Mouse (Mus musculus) intestine, embryonic 16.5 days (tissue): ENCODE results near the gene B3galt4. TPM values are rescaled to one million over a fixed set of nuclear protein-coding genes. Genes with fewer than 3 reads are reported as not detected.

Source experiments
- ATAC-seq: fragments of 200-750 bp; cut with Nextera tagmentation; 2 replicates; pipeline ENCODE4 v1.8.0; 2017; ENCODE audit warnings: moderate TSS enrichment, moderate library complexity
- H3K27ac ChIP-seq: fragments of 300-500 bp; sonication (generic); 2 replicates; pipeline ENCODE4 v1.5.1; 2014; ENCODE audit warnings: mild to moderate bottlenecking, low read length
- H3K27me3 ChIP-seq: fragments of 300-500 bp; sonication (generic); replicated peaks from 2 replicates; pipeline ENCODE4 v1.6.1; 2014; ENCODE audit warnings: low read length, control low read depth, mixed read lengths; ENCODE audit not compliant: control insufficient read depth, insufficient read depth
- H3K36me3 ChIP-seq: fragments of 300-500 bp; sonication (generic); 2 replicates; pipeline ENCODE4 v1.6.1; 2014; ENCODE audit warnings: low read length, control low read depth; ENCODE audit not compliant: control insufficient read depth, insufficient read depth
- H3K4me1 ChIP-seq: fragments of 300-500 bp; sonication (generic); 2 replicates; pipeline ENCODE4 v1.6.1; 2014; ENCODE audit warnings: low read length, control low read depth, mixed read lengths; ENCODE audit not compliant: control insufficient read depth, insufficient read depth
- H3K4me2 ChIP-seq: fragments of 300-500 bp; sonication (generic); 2 replicates; pipeline ENCODE4 v1.6.1; 2014; ENCODE audit warnings: low read depth, low read length, control low read depth
- H3K4me3 ChIP-seq: fragments of 300-500 bp; sonication (generic); 2 replicates; pipeline ENCODE4 v1.5.1; 2014; ENCODE audit warnings: mild to moderate bottlenecking, low read length
- H3K9ac ChIP-seq: fragments of 300-500 bp; sonication (generic); 2 replicates; pipeline ENCODE4 v1.6.1; 2014; ENCODE audit warnings: low read depth, low read length
- H3K9me3 ChIP-seq: fragments of 300-500 bp; sonication (generic); 2 replicates; pipeline ENCODE4 v1.6.1; 2016; ENCODE audit warnings: low read length, control low read depth; ENCODE audit not compliant: control insufficient read depth
- WGBS: fragments of 180-500 bp; shearing (Covaris S2); extraction: QIAGEN DNeasy Blood & Tissue Kit; methylation state at CpG from one replicate; pipeline ENCODE4 v1.1.7; 2014; 5-methylcytosine and 5-hydroxymethylcytosine counted together
- polyA plus RNA-seq: library from polyadenylated mRNA; unstranded; fragments of >200 nt; fragmentation: Nextera tagmentation; extraction: Ambion mirVana; gene quantifications from 2 replicates; pipeline ENCODE4 v1.2.1, GENCODE M21; 2015

The B3galt4 gene
- polyA plus RNA-seq, 1 experiment from 2014 or later: 12.6 TPM

DNA sequence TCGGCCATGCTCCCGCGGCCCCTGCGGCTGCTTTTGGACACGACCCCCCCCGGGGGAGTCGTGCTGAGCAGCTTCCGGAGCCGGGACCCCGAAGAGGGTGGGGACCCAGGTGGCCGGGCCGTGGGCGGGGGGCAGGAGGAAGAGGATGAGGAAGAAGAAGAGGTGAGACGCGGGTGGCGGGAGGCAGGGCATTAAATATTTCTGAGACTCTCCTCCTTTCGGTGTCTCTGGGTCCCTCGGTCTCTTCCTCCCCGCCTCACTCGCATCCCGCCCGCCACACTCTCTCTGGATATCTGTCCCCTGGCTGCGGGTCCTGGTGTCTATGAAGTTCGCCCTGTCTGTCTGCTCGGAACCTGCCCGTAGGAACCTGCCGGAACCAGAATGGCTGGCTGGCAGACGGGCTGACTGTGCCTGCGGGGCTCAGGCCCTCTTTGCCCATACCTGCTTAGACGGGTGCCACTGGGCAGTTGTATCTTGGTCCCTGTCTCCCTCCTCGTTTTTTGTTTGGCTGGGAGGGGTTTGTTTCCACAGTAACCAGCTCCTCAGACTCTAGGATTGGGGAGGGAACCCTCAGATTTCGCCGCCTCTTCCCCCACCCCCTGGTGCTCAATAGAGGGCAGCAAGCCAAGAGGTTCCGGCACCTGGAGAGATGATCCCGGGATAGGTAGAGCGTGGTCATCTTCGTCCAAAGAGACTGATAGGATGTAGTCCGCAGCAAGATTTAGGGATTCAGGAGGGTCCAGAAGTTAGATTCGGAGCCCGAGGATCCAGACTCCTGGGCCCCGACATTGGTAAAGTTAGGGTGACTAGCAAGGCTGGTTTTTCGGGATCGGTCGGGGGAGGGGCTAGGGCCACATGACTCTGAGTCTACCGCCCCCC lies 20.8 kb downstream of the B3galt4 start:
- H3K4me2 ChIP-seq: peak overlapping the region; percentile 98
- peak overlapping the region; percentile 99 for H3K27ac ChIP-seq
- H3K36me3 ChIP-seq: peaks cover 15% of the 10 kb centered on the region; the same call in 1 of the 2 replicates
- H3K9ac ChIP-seq: peak overlapping the region; percentile 85
- under 1% methylated on average over 42 of the region's 45 CpGs for WGBS
- H3K4me3 ChIP-seq: peak overlapping the region; percentile 87
- H3K9me3 ChIP-seq: no peaks in the 10 kb centered on the region
- peak; percentile 23 for ATAC-seq
- no peaks in the 10 kb centered on the region for H3K27me3 ChIP-seq
- peaks cover 17% of the 10 kb centered on the region for H3K4me1 ChIP-seq

GRCm38 (mm10) chr17:33929371-33930279 lies 21.7 kb downstream of the B3galt4 start, which contains the start of gene Rgl2:
Gene Rgl2, plus strand, starts transcription at chr17:33929543.
- peak within 1 kb of the TSS; percentile 98 for H3K4me2 ChIP-seq
- peak within 1 kb of the TSS; percentile 87 for H3K4me3 ChIP-seq
- peak; percentile 89 for ATAC-seq
- under 1% methylated on average over 68 of the region's 80 CpGs for WGBS
- H3K9ac ChIP-seq: peak within 1 kb of the TSS; percentile 85
- H3K36me3 ChIP-seq: peaks cover 14% of the 10 kb centered on the region; the same call in 1 of the 2 replicates
- H3K27ac ChIP-seq: peak within 1 kb of the TSS; percentile 99
- no peaks in the 10 kb centered on the region for H3K27me3 ChIP-seq
- peaks cover 17% of the 10 kb centered on the region for H3K4me1 ChIP-seq
- peaks cover 3% of the 10 kb centered on the region; the same call in 1 of the 2 replicates for H3K9me3 ChIP-seq

DNA sequence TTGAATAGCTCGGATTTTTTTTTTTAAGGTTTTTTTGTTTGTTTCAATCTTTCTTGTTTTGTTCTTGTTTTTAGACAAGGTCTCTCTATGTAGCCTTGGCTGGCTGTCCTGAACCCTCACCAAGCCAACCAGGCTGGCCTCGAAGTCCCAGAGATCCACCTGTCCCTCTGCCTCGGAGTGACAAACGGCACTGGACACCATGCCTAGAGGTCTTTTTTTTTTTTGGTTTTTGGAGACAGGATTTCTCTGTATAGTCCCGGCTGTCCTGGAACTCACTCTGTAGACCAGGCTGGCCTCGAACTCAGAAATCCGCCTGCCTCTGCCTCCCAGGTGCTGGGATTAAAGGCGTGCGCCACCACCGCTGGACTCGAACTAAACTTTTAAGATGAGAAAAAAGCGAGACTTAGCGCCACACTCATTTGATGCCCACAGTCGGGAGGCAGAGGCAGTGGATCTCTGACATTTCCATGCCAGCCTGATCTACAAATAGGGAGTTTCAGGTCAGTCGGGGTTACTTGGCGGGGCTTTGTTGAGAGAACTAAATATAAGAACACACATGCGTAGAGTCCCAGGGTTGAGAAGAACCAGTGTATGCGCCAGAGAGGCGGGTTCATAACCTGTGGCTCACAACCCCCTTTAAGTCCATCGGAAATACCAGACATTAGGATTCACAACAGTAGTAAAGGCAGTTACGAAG lies 22.9 kb downstream of the B3galt4 start:
- Histone ChIP-seq H3K36me3 (peaks cover 14% of the 10 kb centered on the region; the same call in 1 of the 2 replicates), H3K9ac (peak overlapping the region; percentile 85), H3K27ac (no peak overlapping the region), H3K4me2 (peak overlapping the region; percentile 98), H3K4me1 (peaks cover 17% of the 10 kb centered on the region), H3K27me3 (no peaks in the 10 kb centered on the region), H3K4me3 (peak overlapping the region; percentile 87), H3K9me3 (peaks cover 3% of the 10 kb centered on the region; the same call in 1 of the 2 replicates)
- ATAC-seq: no peak
- WGBS: 59% methylated on average over 21 of the region's 21 CpGs

- Histone ChIP-seq H3K36me3 (peaks cover 11% of the 10 kb centered on the region; the same call in 1 of the 2 replicates), H3K4me1 (peaks cover 16% of the 10 kb centered on the region), H3K9ac (no peak overlapping the region), H3K4me3 (no peak overlapping the region), H3K4me2 (no peak overlapping the region), H3K27me3 (no peaks in the 10 kb centered on the region), H3K27ac (no peak overlapping the region), H3K9me3 (peaks cover 3% of the 10 kb centered on the region; the same call in 1 of the 2 replicates)
- ATAC-seq: no peak
- WGBS: 73% methylated on average over 17 of the region's 17 CpGs
Measured at GRCm38 (mm10) chr17:33926207-33926932, 24.9 kb downstream of the B3galt4 start.

GRCm38 (mm10) chr17:33925406-33926116 lies 25.7 kb downstream of the B3galt4 start:
- 87% methylated on average over 21 of the region's 21 CpGs for WGBS
- no peak for ATAC-seq

DNA sequence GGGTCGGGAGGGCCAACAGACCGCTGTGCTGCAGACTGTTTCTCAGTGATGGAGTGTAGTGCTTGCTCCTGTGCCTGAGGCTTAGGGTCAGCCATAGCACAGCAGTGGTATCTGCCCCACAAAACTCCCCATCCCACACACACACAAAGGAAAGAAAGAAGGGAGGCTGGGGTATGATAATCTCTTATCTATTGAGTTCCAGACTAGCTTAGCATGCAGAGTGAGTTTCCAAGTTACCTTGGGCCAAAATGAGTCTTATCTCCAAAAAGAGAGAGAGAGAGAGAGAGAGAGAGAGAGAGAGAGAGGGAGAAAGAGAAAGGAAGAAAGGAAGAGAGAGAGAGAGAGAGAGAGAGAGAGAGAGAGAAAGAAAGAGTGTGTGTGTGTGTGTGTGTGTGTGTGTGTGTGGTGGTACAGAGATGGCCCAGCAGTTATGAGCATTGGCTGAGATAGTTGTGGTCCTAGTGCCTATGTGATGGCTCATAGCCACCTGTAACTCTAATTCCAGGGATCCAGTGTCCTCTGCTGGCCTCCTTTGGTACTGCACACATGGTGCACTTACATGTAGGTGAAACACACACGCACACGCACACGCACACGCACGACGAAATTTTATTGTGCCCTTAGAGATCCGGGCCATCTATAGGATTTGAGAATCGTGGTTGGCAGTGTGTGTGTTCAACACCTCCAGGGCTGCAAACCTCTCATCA lies 26.6 kb downstream of the B3galt4 start:
- Histone ChIP-seq H3K4me2 (no peak overlapping the region), H3K27ac (no peak overlapping the region), H3K9me3 (peaks cover 3% of the 10 kb centered on the region; the same call in 1 of the 2 replicates), H3K36me3 (peaks cover 11% of the 10 kb centered on the region; the same call in 1 of the 2 replicates), H3K4me1 (peaks cover 6% of the 10 kb centered on the region; the same call in 1 of the 2 replicates), H3K9ac (no peak overlapping the region), H3K4me3 (no peak overlapping the region), H3K27me3 (no peaks in the 10 kb centered on the region)
- WGBS: 85% methylated on average over 10 of the region's 10 CpGs
- no peak for ATAC-seq

More at GRCm38 (mm10) chr17:33925406-33926116, 25.7 kb downstream of the B3galt4 start:
- H3K4me2 ChIP-seq: no peak overlapping the region
- H3K9me3 ChIP-seq: peaks cover 3% of the 10 kb centered on the region; the same call in 1 of the 2 replicates
- no peak overlapping the region for H3K27ac ChIP-seq
- H3K27me3 ChIP-seq: no peaks in the 10 kb centered on the region
- H3K4me3 ChIP-seq: no peak overlapping the region
- peaks cover 11% of the 10 kb centered on the region; the same call in 1 of the 2 replicates for H3K36me3 ChIP-seq
- H3K4me1 ChIP-seq: peaks cover 7% of the 10 kb centered on the region
- H3K9ac ChIP-seq: no peak overlapping the region

DNA sequence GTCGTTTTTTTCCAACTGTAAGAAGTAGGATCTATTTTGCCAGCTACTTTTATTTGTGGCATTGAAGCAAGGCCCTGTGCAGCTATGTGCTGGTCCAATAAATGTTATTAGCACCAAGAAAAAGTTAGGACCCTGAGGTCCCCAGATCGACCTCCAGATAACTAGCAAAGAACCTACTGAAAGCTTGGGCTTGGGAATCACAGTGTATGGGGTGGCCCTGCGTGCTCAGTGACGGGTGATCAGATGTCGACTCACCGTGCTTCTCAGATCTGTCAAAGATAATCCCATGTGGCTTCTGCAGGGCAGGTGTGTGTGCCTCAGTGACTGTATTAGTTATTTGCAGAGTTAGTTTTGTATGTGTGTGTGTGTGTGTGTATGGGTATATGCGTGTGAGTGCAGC lies 29.9 kb downstream of the B3galt4 start:
- Histone ChIP-seq H3K9ac (no peak overlapping the region), H3K27ac (no peak overlapping the region), H3K9me3 (peaks cover 3% of the 10 kb centered on the region; the same call in 1 of the 2 replicates), H3K4me1 (peaks cover 16% of the 10 kb centered on the region), H3K36me3 (peaks cover 17% of the 10 kb centered on the region), H3K4me3 (no peak overlapping the region), H3K27me3 (no peaks in the 10 kb centered on the region), H3K4me2 (no peak overlapping the region)
- ATAC-seq: no peak
- 89% methylated on average over 7 of the region's 7 CpGs for WGBS
